Mouse (Mus musculus) left cerebral cortex, postnatal 14 days (tissue): ENCODE measurements around the gene BC037034. TPM values are rescaled to one million over a fixed set of nuclear protein-coding genes. Genes with fewer than 3 reads are reported as not detected.

Experiments used
- DNase-seq, 2 experiments: peaks; one replicate each; pipeline ENCODE4 v3.0.0; 2021 to 2022; ENCODE audit warnings: low spot score in 2 of 2, mixed read lengths in 1 of 2
- intact Hi-C: fragments of 180-260 bp; cut with DNase I; formaldehyde crosslinking; loops from one replicate; pipeline ENCODE4 v1.15.1; 2025
- long read RNA-seq, 2 experiments: library from polyadenylated mRNA; stranded (forward); transcript quantifications; one replicate each; pipeline ENCODE4 v2.0.0; 2021
- total RNA-seq, 2 experiments: library from RNA; stranded (reverse); gene quantifications; 2 replicates each; pipeline ENCODE4 v1.2.3; 2021

BC037034 gene
- total RNA-seq, result 10 to 100 TPM; 65.6 to 70.2 TPM
- long read RNA-seq, experiment 1, transcript BC037034-201 (11 exons, 2,490 nt), result major isoform, 23 of 42 reads
- long read RNA-seq, experiment 1, partial matches to known transcripts, result 8 of 42 reads
- long read RNA-seq, experiment 1, other reads (novel, unspliced or antisense), result 8 of 42 reads
- long read RNA-seq, experiment 2, transcript BC037034-201 (11 exons, 2,490 nt), result major isoform, 28 of 53 reads
- long read RNA-seq, experiment 2, partial matches to known transcripts, result 6 of 53 reads
- long read RNA-seq, experiment 2, other reads (novel, unspliced or antisense), result 15 of 53 reads

DNA sequence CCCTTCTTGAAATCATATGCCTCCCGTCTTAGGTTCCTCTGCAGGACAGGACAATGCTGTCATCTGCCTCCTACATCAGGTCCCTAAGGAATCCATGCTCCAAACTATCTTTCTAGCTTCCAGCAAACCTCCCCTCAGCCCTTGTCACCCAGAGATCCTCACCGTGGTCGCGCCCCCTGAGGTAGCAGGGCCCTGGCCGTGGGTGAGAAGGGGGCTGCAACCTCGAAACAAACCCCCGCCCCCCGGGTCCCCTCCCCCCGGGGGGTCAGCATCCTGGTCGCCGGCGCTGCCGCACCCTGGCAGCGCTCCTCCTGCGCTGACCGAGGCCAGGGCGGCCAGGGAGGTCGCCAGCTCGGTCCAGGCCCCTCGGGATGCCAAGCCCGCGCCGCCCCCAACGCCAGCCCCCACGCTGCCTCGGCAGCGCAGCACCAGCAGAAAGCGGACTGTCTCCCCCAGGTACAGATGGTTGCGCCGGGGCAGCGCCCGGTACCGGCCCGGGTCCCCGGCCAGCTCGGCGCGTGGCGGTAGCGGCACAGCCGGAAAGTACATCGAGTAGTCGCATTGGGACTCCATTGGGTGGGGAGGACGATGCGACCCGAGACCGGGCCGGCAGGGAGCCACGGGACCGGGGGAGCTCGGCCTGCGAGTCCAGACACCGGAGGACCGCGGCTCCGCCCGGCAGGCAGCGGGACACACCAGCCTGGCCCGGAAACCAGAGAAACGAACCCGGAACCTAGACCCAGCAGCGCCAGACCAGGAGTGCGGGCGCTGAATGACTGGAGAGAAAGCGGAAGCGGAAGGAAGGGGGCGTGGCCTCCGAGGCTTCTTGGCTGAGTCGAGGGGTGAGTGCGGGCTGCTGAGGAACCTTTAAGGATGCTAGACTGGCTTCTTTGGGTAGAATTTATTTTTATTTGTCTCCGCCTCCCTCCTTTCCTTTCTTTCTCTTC lies at the start of gene BC037034:
TSS of gene BC037034 (minus strand) at position 774 of the 947 bp plus-strand sequence.
- peak; percentile 93 to 94 for DNase-seq
- intact Hi-C loops, result loop anchor here (10.0 kb wide), 1 partner anchor 181 kb away; the partner anchor contains the start of gene Zfp157

DNA sequence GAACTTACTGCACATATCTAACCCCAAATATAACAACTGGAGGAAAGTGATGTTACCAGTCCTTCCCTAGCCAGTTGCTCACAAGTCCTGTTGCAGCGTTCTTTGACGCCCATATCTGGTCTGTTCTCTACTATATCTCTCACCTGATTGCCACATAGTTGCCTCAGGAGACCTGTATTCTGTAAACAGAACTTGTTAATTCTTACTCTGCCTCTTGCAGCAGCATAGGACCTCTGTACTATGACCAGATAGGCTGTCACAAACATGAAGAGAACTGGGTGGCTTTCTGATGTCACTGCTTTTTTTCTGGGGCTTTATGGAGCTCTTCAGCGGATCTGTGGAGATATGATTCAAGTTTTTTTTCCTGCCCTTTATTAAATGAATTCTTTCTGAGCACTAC lies 49.0 kb upstream of the BC037034 start:
- DNase-seq, result no peak
- intact Hi-C loops, result no loop called here

DNA sequence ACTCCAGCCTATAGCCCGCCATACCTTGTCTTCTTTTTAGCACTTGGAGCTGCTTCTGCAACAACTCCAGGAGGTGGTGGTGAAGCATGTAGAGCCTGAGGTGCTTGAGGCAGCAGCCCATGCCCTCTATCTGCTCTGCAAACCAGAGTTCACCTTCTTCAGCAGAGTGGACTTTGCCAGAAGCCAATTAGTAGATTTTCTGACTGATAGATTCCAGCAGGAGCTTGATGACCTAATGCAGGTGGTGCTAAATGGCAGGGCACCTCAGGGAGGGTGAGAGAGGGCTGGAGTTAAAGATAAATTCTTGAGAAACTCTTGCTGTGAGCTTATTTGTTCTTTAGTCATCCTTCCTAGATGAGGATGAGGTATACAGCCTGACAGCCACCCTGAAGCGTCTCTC lies 35.8 kb upstream of the BC037034 start:
- intact Hi-C loops, result no loop called here
- no peak for DNase-seq

DNA sequence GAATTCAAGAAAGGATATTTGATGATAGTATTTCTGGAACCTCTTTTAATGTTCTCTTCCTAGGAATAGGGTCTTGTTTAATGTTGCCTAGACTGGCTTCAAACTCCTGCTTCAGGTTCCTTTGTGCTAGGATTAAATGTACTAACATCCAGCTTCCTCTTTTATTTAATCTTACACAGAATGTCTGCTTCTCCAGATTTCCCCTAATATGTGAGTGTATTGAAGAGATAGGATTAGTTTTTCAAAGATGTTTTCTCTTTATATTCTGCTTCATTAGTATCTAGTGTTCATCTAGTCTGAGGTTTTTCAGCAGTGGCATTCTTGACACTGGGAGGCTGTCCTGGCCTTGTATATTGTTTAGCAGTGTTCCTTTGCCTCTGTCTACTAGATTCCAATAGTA lies 30.3 kb upstream of the BC037034 start:
- intact Hi-C loops, result no loop called here
- DNase-seq, result no peak

DNA sequence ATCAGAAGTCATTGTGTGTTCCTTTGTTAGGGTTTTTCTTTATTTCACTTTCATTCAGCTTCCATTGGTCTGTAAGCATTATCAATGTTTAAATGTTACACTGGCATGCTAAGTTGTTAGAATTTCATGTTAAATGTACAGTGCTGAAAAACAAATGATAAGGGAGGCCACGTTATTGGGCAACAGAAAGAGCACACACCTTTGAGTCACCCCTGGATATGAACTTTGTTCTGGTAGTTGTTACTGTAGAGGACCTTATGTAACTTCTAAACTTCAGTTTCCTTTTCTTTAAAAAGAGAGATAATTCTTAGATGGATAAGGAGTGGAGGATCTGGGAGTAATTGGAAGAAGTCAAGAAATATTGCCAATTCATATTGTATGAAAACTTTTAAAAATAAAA lies 27.8 kb upstream of the BC037034 start:
- no peak for DNase-seq
- intact Hi-C loops, result no loop called here

DNA sequence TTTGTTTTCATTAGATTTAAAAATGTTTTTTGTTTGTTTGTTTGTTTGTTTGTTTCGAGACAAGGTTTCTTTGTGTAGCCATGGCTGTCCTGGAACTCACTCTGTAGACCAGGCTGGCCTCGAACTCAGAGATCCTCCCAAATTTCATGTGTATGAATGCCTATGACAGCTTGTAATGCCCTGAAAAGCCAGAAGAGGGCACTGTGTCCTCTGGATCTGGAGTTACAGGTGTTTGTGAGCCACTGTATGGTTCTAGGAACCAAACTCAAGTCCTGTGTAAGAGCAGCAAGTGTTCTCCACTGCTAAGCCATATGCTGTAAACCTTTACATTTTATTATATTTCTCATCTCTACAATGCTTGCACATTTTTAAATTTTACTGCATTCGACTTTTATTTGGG lies 24.0 kb upstream of the BC037034 start:
- intact Hi-C loops, result no loop called here
- no peak for DNase-seq

DNA sequence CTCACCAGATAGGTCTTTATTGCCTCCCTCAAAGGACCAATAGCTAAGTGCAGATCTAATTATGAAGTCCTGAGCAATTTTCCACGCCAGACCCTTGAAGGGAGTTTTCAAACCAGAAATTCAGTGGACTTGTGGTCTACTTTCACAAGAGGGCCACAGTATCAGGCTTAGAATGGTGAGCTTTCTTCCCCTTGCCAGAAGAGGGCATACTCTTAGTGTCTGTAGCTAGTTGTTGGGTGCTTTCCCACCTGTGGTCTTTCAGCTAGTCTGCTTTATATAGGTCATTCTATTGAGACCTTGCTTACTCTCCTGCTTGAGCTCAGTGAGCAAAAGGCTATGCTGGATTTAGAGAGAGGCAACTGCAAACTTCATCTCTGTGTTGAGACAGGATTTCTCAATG lies 19.7 kb upstream of the BC037034 start:
- DNase-seq, result no peak
- intact Hi-C loops, result no loop called here

DNA sequence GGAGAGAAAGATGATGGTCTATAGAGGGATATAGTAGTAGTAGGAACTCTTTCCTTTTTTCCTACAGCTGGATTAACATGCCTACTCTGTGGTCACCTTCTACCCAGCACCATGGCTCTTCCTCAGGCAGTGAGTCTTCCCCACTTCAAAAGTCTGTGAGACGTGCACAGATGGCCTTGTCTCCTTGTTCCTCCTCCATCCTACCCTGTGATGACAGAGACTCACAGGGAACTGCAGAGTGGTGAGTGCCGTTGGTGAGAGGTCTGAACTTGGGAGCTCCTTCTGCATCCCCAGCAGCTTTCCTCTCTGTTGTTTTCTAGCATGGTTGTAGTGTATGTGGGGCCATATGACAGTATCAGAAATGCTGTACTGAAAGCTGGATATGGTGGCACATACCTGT lies 18.0 kb upstream of the BC037034 start:
- DNase-seq, result no peak
- intact Hi-C loops, result no loop called here

DNA sequence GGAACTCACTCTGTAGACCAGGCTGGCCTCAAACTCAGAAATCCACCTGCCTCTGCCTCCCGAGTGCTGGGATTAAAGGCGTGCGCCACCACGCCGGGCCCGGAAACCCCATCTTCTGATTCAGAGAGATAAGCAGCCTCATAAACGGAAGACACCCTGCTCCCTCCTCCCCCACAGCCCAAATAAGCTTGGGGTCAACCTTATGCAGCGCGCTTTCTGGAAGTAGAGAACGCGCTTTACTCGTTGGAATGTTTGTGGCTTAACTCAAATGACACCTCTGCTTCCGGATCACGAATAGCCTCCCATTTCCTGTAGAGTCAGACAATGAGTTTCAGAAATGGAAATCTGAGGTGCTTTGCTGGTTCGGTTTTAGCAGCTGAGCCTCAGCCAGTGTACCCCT lies 17.0 kb upstream of the BC037034 start:
- intact Hi-C loops, result no loop called here
- DNase-seq, result no peak

DNA sequence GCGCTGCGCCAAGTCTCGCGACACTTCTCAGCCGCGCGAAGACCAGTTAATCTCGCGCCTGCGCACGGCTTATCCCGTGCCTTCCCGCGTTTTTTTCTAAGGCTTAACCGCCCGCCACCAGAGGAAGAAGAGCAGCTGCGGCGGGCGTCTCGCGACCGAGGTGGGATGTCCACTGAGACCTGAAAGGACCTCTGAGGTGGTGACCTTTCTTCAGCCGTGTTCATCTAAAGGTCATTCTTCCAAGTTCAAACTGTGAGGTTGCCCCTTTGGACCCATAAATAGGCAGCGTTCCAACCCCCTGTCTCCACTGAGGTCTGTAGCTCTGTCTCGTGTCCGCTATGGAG lies 16.6 kb upstream of the BC037034 start:
- DNase-seq, result no peak
- intact Hi-C loops, result no loop called here

DNA sequence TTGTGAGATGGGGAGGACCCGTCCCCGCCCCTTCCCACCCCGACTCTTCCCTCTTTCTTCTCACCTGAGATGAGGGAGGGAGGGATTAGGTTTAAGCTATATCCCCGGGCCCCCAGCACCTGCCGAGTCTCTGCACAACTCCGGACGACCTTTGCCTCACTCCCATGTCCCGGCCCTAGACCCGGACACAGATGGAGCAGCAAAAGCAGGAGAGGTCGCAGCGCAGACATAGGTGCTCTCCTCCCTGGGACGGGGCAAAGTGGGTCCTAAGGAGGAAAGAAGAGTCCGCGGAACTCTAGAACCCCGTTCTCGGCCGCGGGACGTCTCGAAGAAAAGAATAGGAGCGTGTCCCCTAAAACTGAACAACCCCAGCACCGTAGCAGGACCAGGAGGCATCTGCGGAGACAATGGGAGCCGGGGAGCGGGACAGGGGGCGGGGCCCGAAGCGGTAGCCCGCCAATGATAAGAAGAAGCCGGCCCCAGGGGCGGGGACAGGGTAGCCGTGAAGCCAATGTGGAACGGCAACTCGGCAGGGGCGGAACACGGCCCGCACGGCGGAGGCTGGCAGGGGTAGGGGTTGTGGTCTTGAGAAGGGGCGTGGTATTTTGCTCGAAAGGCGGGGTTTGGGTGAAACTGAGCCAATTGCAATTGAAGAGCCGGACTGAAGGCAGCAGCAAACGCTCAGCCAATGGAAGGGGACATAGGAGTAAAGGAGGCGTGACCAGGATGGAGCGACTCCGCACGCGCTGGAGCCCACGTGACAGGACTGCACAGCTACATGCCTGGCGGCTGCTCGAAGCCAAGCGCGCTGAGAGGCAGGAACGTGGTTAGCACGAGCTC lies 16.0 kb upstream of the BC037034 start, which contains the start of the genes Gm43720, Gpc2 and Stag3:
TSS of gene Gm43720 (minus strand) at position 374 of the 840 bp plus-strand sequence.
TSS of gene Gpc2 (minus strand) at position 421 of the 840 bp plus-strand sequence.
TSS of gene Stag3 (plus strand) at position 656 of the 840 bp plus-strand sequence.
- intact Hi-C loops, result no loop called here

DNA sequence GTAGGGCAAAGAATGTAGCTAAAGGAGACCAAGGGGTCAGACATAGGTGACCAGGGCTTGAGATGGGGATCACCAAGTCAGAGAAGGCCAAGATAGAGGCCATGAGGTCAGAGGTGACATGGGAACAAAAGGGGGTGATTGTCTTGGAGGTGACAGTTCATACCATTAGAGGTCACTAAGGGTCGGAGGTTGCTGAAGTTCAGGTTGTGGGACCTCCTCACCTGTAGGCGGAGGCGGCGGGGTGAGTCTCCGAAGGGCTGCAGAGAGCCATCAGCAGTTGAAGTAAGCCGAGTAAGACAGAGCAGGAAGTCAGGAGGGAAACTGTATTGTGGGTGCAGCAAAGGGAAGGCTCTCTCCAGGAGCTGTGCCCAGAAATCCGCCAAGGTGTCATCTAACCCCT lies 14.2 kb upstream of the BC037034 start:
- DNase-seq, result no peak
- intact Hi-C loops, result no loop called here

More for the DNA sequence above, 16.0 kb upstream of the BC037034 start, which contains the start of the genes Gm43720, Gpc2 and Stag3:
- DNase-seq, result peak; percentile 82 to 90

DNA sequence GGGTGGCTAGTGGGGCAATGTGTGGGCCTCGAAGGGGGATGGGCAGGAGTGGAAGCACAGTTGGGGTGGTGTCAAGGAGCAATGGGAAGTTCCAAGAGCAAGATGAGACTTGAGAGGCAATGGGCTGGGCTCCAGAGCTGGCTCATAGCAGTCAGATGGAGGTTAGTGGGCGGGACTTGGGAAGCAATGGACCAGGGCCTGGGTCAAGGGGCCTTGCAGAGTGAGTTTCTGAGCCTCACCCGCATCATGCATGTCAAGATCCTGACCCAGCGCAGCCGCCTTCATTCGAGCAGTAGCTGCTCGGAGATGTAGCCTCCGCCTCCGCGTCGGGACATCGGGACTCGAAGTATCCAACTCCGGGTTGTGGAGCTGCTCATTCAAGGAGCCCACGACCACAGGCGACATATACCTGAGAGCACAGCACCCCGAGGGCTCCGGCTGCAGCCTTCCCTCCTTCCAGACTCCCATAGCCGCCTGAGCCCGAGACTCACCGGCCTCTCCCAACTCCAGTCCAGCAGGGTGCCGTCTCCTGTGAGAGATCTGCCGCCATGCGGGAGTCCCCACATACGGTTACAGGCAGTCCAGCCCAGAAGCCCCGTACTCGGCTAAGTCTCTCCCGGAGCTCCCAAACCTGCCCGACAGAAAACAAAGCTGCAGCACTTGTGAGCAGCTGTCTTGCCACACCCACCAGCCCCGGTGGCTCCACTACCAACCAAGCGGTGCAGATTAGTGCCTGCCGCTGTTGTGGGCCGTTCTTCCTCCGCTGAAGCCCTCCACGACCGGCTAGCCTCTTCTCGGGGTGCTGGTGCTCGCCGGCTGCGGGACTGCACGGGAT lies 11.6 kb upstream of the BC037034 start:
- DNase-seq, result no peak
- intact Hi-C loops, result no loop called here

DNA sequence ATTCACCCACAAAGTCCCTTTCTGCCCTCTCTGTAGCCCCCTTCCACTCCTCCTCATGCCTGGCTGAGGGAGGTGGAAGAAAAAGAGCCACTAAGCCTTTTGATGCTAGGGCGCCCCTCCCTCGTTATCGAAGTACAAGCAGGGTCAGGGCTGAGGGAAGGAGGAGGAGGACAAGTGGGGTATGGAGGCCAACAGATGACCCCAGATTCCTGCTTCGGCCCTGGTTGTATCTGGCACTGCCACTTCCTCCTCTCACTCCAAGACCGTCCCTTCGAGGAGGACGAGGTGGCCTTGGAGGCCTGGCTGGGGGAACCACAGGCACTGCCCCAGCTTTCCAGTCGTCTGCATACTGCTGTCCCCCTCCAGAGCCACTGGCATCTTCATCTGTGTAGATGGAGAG lies 10.4 kb upstream of the BC037034 start:
- intact Hi-C loops, result no loop called here

DNA sequence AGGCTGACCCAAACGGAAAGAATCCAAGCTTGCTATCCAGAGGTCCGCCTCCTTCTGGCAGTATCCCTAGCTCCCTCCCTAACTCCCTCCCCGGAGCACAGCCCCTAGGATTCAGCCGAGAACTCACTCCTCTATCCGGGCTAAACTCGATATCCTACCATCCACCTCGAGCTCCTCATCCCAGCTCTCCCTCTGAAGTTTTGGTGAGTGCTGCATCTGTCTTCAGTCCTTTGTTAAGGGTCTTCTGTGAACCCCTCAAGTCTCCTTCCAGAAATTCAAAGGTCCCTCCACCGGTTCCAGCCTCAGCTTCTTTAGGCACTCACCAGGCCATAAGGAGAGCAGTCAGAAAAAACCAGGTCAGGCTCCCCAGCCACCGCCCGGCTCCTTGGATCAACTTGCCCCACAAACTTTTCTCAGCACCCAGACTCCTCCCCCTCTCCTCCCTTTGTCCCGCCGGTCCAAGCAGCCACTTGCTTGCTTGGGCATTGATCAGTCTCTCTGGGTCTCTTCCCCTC lies 8.6 kb upstream of the BC037034 start, which contains the start of gene Gal3st4:
TSS of gene Gal3st4 (minus strand) at position 432 of the 515 bp plus-strand sequence.
- no peak for DNase-seq
- intact Hi-C loops, result no loop called here

More for the DNA sequence above, 10.4 kb upstream of the BC037034 start:
- DNase-seq, result no peak

DNA sequence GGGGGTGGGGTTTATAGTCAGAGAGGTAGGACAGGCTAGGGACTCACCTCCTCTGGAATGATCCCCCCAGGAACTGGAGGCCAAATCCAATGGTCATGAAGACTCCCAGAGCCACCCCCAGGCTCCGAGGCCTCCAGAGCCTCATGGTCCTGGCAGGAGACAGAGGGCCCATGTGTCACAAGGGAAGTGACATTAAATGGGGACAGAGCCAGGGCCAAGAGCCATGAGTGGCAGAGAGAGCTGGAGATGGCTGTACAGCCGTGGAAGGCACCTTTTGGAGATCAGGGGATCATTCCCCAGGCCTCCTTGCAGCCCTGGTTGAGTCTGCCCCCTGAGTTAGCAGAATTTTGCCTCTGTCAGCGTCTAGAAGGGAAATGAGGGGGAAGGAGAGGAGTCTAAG lies 7.4 kb upstream of the BC037034 start:
- no peak for DNase-seq
- intact Hi-C loops, result no loop called here

DNA sequence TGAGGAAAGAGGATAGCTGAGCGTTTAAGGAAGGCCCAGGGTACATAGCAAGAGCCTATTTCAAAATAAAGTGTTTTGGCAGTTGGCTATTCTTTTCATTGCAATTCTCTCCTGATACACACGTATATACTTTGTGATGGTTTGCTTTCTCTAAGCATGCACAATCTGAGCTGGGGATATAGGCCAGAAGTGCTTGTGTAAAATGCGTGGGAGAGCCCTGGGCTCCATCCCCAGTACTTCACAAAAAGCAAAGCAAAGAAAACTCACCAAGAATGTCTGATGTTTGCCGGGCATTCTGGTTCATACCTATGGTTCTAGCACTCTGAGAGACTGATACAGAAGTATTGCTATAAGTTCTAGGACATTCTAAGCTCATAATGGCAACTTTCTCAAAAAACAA lies 5.1 kb upstream of the BC037034 start:
- intact Hi-C loops, result loop anchor here (10.0 kb wide), 1 partner anchor 176 kb away; the partner anchor contains the start of gene Zfp157
- DNase-seq, result no peak

DNA sequence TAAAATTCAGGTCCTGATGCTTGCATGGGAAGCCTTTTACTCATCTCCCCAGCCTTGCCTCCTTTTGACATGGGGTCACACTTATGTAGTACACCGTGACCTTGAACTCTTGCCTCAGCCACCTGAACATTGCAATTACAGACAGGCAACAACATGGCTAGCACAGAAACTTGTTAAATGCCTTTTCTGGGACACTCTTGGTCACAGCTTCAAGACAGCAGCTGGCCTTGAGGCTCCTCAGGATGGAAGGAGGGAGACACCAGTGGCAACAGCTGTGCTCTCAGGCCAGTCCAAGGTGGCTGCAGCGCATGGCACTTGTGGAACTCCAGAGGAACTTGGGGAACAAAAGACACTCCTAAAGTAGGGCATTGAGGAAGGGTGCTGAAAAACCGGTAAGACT lies 3.3 kb upstream of the BC037034 start:
- intact Hi-C loops, result loop anchor here (10.0 kb wide), 1 partner anchor 178 kb away; the partner anchor contains the start of gene Zfp157
- DNase-seq, result no peak
